Mouse (Mus musculus): ENCODE results near the gene Gimap5.

The Gimap5 gene

DNA sequence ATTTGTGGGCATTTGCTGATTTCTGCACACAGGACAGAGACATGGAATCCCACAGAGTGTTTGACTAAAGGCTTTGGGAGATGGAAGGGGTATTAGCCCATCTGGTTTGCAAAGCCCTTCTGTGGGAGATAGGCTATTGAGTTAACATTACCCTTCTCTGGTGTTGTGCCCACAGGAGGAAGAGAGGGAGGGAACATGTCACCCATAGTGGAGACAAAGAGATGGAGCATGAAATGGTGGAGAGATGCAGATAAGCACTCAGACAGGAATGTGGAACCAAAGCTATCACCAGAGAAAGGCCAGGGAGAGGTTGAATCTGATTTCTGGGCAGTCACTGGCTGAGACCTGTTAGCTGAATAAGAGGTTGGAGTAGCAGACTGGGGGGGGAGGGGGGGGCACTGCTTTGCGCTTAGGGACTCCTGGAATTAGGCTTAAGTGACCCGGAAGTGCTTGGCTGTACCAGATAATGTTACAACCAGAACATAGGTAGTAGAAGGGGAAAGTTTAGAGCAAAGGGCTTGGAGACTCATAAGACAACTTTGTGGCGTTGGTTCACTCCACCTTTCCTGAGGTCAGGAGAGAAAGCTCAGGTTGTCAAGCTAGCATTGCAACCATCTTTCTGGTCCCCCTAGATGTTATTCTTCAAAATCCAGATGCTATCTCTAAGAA is 5.4 kb upstream of the Gimap5 start:
- DNase-seq = no peak

DNA sequence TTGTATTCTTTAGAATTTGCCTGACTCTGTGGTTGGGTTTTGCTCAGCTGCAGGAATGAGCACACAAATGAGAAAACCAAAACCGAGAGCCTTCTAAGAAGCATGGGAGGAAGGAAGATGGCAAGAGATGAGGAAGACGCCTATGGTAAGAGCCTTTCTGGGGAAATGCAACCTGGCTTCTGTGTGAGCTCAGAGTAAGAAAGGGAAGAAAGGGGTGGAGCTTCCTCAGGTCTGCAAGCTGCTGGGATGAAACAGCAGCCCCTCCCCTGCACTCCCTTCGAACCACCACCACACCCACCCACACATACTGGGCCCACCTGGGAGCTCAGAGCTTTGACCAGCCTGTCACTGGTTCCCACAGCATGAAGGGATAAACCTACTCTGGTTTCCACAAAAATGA is 4.7 kb upstream of the Gimap5 start:
- peak in 1 of 2 experiments; percentile 32 for DNase-seq

DNA sequence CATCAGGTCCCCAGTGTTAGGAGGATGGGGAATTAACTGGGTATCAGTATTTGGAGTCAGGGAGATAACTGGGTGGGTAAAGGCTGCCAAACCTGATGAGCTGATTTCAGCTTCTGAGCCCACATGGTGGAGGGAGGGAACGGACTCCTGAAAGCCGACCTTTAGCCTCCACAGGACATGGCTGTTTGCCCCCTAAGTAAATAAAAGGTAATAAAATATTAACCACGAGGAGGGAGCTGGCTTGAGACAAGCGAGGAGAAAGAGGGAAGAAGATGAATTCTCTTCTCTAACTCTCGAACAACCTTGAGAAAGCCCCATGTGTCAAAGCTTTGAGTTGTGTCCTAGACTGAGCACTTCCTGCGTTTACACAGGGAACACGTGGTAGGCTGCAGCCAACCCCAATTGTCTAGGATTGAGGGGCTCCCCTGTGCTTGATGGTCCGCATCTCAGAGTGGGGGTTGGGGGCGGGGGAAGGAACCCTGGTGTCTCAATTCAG is 4.2 kb upstream of the Gimap5 start:
- DNase-seq = peak; percentile 61 to 81

DNA sequence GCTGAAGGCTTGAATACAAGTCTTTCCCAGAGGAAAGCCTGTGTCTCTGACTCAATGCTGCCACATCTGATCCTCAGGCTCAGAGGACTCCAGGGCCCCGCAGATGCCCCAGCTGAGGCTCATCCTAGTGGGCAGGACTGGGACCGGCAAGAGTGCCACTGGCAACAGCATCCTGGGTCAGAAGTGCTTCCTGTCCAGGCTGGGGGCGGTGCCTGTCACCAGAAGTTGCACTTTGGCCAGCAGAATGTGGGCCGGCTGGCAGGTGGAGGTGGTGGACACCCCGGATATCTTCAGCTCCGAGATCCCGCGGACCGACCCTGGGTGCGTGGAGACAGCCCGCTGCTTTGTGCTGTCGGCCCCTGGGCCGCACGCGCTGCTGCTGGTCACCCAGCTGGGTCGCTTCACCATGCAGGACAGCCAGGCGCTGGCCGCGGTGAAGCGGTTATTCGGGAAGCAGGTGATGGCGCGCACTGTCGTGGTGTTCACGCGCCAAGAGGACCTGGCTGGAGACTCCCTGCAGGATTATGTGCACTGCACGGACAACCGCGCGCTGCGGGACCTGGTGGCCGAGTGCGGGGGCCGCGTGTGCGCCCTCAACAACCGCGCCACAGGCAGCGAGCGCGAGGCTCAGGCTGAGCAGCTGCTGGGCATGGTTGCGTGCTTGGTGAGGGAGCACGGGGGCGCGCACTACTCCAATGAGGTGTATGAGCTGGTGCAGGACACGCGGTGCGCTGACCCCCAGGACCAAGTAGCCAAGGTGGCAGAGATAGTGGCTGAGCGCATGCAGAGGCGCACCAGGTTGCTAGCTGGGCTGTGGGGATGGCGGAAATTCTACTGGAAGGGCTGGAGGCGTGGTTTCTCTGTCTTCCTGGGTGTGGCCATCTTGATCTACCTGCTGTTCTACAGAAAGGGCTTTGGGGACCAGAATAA is 3.3 kb upstream of the Gimap5 start:
- DNase-seq = peak; percentile 91 to 93

DNA sequence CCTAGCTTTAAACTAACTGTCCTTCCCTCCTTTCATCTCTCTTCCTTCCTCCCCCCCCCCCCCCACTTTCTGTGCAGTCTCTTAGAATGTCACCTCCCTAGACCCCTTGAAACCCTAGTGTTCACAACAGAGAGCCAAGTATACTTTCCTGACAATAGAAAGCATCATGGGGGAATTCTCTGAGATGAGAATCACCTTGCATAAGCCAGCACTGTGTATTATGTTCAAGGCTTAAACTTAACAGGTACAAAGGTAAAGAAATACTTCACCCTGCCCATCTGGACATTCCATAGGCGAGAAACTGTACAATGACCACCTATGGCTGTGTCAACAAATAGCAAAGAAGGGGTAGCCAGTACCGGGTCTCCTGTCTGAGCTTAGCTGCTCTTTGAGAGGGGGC is 507 bp upstream of the Gimap5 start:
- no peak for DNase-seq

DNA sequence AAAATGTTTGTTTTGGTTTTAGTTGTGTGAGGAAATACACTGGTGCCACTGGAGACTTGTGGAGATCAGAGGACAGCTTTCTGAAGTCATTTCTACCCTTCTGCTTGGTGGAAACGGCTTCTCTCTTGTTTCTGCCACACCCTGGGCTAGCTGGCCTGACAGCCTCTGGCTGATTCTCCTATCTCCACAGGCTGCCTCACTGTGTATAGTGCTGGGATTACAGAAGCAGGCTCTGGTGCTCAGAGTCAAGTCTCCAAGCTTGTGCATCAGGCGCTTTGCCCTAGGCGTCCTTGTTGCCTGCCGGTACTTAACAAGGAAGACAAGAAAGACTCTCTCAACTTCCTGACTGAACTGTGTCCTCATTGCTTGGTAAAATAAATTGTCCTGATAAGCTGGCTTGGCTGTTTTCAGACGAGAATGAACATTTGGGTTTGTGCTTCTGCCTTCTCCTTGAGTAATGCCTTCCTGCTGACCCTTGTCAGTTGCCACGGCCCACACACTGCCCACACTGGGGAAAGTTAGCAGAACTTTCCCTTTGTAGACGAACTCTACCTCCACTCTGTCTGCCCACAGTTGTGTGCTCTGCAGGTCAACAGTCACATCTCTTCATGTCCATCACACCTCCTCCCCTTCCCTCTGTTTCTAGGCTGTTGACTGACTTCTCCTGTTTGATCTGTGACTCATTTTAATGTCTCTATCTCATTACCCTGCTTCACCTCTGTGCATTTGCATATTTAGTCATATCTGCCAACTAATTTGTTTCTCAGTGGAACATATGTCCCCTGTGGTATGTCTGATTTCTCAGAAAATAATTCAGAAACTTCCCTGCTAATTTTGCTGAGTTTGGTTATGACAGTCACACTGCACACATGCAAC is 1.3 kb downstream of the Gimap5 start:
- DNase-seq = peak; percentile 49 to 53

- DNase-seq = no peak
Observed at GRCm38 (mm10) chr6:48763567-48764270, 17.7 kb downstream of the Gimap5 start.

GRCm38 (mm10) chr6:48764496-48764895 is 18.5 kb downstream of the Gimap5 start:
- no peak for DNase-seq

DNA sequence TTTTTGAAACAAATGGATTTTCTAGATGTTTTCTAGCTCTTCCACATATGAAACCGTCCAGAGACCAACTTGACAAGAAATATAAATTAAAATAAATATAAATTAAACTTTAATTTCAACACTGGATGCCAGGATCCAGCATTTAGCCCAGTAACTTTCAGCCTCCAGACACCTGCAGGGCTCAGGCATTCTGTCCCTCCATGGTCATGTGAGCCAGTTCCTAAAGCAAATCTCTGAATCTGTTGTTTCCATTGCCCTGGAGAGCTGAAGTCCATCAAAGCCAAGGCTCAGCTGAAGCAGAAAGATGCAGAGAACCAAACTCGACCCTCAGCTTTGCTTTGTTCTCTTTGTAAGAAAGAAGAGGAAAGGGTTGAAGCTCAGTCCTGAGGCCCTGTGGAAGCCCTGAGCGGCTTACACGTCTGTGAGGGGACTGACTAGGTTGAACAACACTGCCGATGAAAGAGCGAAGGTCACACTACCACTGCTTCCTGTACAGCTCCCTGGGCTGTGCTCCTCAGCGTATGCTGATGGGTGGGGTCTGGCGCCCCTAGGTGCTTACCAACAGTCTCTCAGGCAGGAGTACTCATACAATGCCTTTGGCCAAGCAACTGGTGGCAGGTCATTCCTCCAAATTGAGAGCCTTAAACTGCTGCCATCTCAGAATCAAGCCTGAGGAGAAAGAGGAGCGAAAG is 22.3 kb downstream of the Gimap5 start:
- no peak for DNase-seq

- DNase-seq = no peak
Observed at GRCm38 (mm10) chr6:48768933-48769332, 22.9 kb downstream of the Gimap5 start.

GRCm38 (mm10) chr6:48770696-48771095 is 24.7 kb downstream of the Gimap5 start, which contains the start of gene Gimap3:
TSS of gene Gimap3 (minus strand) at chr6:48770851.
- no peak for DNase-seq

- DNase-seq = peak; percentile 92 to 95
Observed at GRCm38 (mm10) chr6:48772030-48772429, 26.0 kb downstream of the Gimap5 start.

- no peak for DNase-seq
Observed at GRCm38 (mm10) chr6:48784406-48784805, 38.4 kb downstream of the Gimap5 start.

GRCm38 (mm10) chr6:48785189-48785588 is 39.2 kb downstream of the Gimap5 start:
- peak; percentile 64 to 85 for DNase-seq

- DNase-seq = peak in 1 of 2 experiments; percentile 21
Observed at GRCm38 (mm10) chr6:48785601-48786000, 39.6 kb downstream of the Gimap5 start.

DNA sequence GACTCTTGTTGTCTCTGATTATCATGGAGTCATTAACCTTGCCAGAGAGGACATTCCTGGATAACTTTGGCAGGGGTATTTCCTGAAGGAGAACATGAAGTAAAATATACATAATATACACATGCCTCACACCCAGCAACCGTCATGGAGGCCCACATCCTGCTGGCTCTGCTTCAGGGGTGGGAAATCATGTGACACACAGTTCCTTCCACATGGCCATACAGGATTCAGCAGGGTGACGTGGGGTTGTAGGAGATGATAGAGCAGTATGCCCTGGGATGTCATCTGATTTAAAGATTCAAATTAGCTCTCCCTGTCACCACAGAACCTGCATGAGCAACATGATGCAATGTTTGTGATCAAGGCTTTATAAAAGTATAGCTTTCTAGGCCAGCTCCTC is 41.9 kb downstream of the Gimap5 start:
- no peak for DNase-seq

DNA sequence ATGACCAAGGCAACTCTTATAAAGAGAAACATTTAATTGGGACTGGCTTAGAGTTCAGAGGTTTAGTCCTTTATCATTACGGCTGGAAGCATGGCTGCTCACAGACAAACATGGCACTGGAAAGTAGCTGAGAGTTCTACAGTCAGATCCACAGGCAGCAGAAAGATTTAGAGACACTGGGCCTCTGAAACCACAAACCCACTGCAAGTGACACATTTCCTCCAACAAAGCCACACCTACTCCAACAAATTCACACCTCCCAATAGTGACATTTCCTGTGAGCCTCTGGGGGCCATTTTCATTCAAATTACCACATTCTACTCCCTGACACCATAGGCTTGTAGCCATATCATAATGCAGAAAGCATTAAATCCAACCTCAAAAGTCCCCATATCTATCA is 55.9 kb downstream of the Gimap5 start:
- no peak for DNase-seq

DNA sequence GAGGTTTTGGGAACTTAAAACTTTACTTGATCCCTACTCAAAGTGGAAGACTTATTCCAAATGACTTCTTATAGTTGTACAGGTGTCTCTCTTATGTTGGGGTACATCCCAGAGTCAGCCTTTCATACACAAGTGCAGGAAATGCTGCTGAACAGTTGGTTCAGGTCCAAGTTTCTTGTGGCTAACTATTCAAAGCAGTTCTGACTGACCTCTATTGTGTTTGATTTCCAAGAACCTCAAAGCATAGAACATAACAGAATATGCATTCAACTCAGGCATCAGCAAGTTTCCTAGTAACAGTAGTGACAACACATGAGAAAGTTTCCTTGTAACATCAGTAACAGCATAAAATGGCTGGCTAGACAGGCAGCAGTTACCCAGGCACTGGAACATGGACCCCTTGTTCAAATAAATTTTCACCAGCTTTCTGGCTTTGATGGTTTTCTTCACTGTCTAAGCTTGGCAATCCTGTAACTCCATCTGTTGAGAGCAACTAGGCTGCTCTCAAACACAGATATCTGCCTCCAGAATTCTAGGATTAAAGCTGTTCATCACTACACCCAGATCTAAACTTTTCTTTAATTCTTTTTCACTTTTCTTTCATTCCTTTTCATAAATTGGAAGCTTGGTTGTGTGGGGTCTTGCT is 57.5 kb downstream of the Gimap5 start:
- no peak for DNase-seq
